Mouse (Mus musculus) heart, embryonic 16.5 days (tissue): Measurements from ENCODE around the gene Icam4. TPM values are rescaled to one million over a fixed set of nuclear protein-coding genes. Genes with fewer than 3 reads are reported as not detected.
"Not testable (repeated sequence)": the region's sequence is repeated elsewhere in the genome, so short reads cannot be mapped to it uniquely, and the experiment has no call there.

Experiments
- ATAC-seq: fragments of 200-750 bp; cut with Nextera tagmentation; replicated peaks from 2 replicates; pipeline ENCODE4 v1.8.0; 2017; ENCODE audit warnings: moderate number of reproducible peaks; ENCODE audit not compliant: insufficient read depth, low FRiP score; ENCODE audit errors: extremely low read depth
- H3K27ac ChIP-seq: fragments of 300-500 bp; sonication (generic); 2 replicates; pipeline ENCODE4 v1.5.1; 2014; ENCODE audit warnings: mild to moderate bottlenecking, low read length, control low read depth, moderate library complexity
- H3K27me3 ChIP-seq: fragments of 300-500 bp; sonication (generic); 2 replicates; pipeline ENCODE4 v1.6.1; 2014; ENCODE audit warnings: low read length, mixed read lengths; ENCODE audit not compliant: control insufficient read depth, insufficient read depth
- H3K36me3 ChIP-seq: fragments of 300-500 bp; sonication (generic); 2 replicates; pipeline ENCODE4 v1.6.1; 2014; ENCODE audit not compliant: control insufficient read depth, insufficient read depth
- H3K4me1 ChIP-seq: fragments of 300-500 bp; sonication (generic); 2 replicates; pipeline ENCODE4 v1.6.1; 2014; ENCODE audit warnings: low read length, mixed read lengths; ENCODE audit not compliant: control insufficient read depth, insufficient read depth
- H3K4me2 ChIP-seq: fragments of 300-500 bp; sonication (generic); 2 replicates; pipeline ENCODE4 v1.6.1; 2014; ENCODE audit warnings: low read depth, mild to moderate bottlenecking, control low read depth, low read length
- H3K4me3 ChIP-seq: fragments of 300-500 bp; sonication (generic); 2 replicates; pipeline ENCODE4 v1.5.1; 2014; ENCODE audit warnings: mild to moderate bottlenecking, control low read depth, low read length
- H3K9ac ChIP-seq: fragments of 300-500 bp; sonication (generic); 2 replicates; pipeline ENCODE4 v1.6.1; 2014; ENCODE audit warnings: low read length, control low read depth
- H3K9me3 ChIP-seq: fragments of 300-500 bp; sonication (generic); replicated peaks from 2 replicates; pipeline ENCODE4 v1.6.1; 2016; ENCODE audit warnings: low read length; ENCODE audit not compliant: control insufficient read depth
- WGBS: fragments of 180-500 bp; shearing (Covaris S2); extraction: QIAGEN DNeasy Blood & Tissue Kit; methylation state at CpG from one replicate; pipeline ENCODE4 v1.1.7; 2014; 5-methylcytosine and 5-hydroxymethylcytosine counted together
- polyA plus RNA-seq: library from polyadenylated mRNA; unstranded; fragments of >200 nt; fragmentation: Nextera tagmentation; extraction: Ambion mirVana; gene quantifications from 2 replicates; pipeline ENCODE4 v1.2.1, GENCODE M21; 2015

Icam4 gene
- polyA plus RNA-seq, 1 experiment from 2014 or later = 2.0 TPM

- 34% methylated on average over 9 of the region's 9 CpGs for WGBS
- H3K4me1 ChIP-seq = peaks cover 39% of the 10 kb centered on the region
These were observed 6.4 kb downstream of the Icam4 start for GRCm38 (mm10) chr9:21035586-21035985.

DNA sequence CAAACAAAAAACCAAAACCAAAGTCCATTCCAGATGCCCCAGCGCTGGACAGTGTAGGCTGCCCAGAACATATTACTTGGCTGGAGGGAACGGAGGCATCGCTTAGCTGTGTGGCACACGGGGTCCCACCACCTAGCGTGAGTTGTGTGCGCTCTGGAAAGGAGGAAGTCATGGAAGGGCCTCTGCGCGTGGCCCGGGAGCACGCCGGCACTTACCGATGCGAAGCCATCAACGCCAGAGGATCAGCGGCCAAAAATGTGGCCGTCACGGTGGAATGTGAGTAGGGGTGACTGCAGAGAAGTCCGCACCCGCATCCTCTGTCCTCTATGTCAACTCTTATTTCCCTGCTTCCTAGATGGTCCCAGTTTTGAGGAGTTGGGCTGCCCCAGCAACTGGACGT lies 7.0 kb downstream of the Icam4 start:
- Histone ChIP-seq H3K4me3 (peak overlapping the region; percentile 6; the same call in 1 of the 2 replicates), H3K27me3 (peaks cover 65% of the 10 kb centered on the region), H3K4me1 (peaks cover 33% of the 10 kb centered on the region), H3K9ac (no peak overlapping the region), H3K27ac (no peak overlapping the region), H3K36me3 (no peaks in the 10 kb centered on the region), H3K4me2 (peak overlapping the region; percentile 71; the same call in 1 of the 2 replicates), H3K9me3 (no peaks in the 10 kb centered on the region)
- no peak for ATAC-seq
- WGBS = 12% methylated on average over 20 of the region's 20 CpGs

More at GRCm38 (mm10) chr9:21035586-21035985, 6.4 kb downstream of the Icam4 start:
- H3K27me3 ChIP-seq = peaks cover 65% of the 10 kb centered on the region
- no peak for ATAC-seq
- no peak overlapping the region for H3K4me3 ChIP-seq
- H3K4me2 ChIP-seq = no peak overlapping the region
- H3K36me3 ChIP-seq = no peaks in the 10 kb centered on the region
- no peak overlapping the region for H3K27ac ChIP-seq
- no peak overlapping the region for H3K9ac ChIP-seq
- H3K9me3 ChIP-seq = no peaks in the 10 kb centered on the region

DNA sequence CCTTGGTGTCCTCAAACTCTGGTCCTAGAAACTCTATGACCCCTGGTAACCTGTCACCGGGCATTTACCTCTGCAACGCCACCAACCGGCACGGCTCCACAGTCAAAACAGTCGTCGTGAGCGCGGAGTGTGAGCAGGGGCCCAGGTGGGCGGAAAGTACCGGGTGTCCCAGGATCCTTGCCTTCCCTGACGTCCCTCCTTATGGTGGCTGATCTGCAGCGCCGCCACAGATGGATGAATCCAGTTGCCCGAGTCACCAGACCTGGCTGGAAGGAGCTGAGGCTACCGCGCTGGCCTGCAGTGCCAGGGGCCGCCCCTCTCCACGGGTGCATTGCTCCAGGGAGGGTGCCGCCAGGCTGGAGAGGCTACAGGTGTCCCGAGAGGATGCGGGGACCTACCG lies 7.5 kb downstream of the Icam4 start:
- peaks cover 31% of the 10 kb centered on the region for H3K4me1 ChIP-seq

DNA sequence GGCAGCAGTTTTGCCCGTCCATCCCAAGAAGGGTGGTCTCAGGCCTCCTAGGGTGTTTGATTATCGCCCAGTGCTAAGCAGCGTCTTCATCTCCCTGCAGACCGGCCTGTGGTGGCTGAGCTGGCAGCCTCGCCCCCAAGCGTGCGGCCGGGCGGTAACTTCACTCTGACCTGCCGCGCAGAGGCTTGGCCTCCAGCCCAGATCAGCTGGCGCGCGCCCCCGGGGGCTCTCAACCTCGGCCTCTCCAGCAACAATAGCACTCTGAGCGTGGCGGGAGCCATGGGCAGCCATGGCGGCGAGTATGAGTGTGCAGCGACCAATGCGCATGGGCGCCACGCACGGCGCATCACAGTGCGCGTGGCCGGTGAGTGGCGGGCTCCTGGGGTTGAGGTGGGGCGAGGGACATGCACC lies 8.3 kb downstream of the Icam4 start:
- peak overlapping the region; percentile 34 for H3K4me3 ChIP-seq
- H3K27me3 ChIP-seq = peaks cover 55% of the 10 kb centered on the region
- H3K4me1 ChIP-seq = peaks cover 25% of the 10 kb centered on the region
- ATAC-seq = peak; percentile 67
- peak overlapping the region; percentile 71 for H3K4me2 ChIP-seq
- 2% methylated on average over 31 of the region's 31 CpGs for WGBS
- H3K9ac ChIP-seq = peak overlapping the region; percentile 60
- no peaks in the 10 kb centered on the region for H3K9me3 ChIP-seq
- peak overlapping the region; percentile 52; the same call in 1 of the 2 replicates for H3K27ac ChIP-seq
- no peaks in the 10 kb centered on the region for H3K36me3 ChIP-seq

More for the DNA sequence above, 7.5 kb downstream of the Icam4 start:
- H3K9ac ChIP-seq = no peak overlapping the region
- no peak for ATAC-seq
- H3K36me3 ChIP-seq = no peaks in the 10 kb centered on the region
- H3K9me3 ChIP-seq = no peaks in the 10 kb centered on the region
- WGBS = 3% methylated on average over 22 of the region's 22 CpGs
- H3K4me2 ChIP-seq = peak overlapping the region; percentile 71
- H3K27ac ChIP-seq = no peak overlapping the region
- H3K27me3 ChIP-seq = peaks cover 64% of the 10 kb centered on the region
- H3K4me3 ChIP-seq = no peak overlapping the region; the same call in none of the 2 replicates

GRCm38 (mm10) chr9:21039779-21040178 lies 10.6 kb downstream of the Icam4 start:
- Histone ChIP-seq H3K36me3 (no peaks in the 10 kb centered on the region), H3K4me2 (no peak overlapping the region), H3K27ac (no peak overlapping the region), H3K27me3 (peaks cover 36% of the 10 kb centered on the region), H3K9me3 (no peaks in the 10 kb centered on the region), H3K4me1 (peaks cover 13% of the 10 kb centered on the region), H3K9ac (no peak overlapping the region), H3K4me3 (no peak overlapping the region)
- 79% methylated on average over 3 of the region's 3 CpGs for WGBS
- no peak for ATAC-seq

GRCm38 (mm10) chr9:21041308-21041707 lies 12.1 kb downstream of the Icam4 start:
- H3K4me1 ChIP-seq = peaks cover 13% of the 10 kb centered on the region
- 56% methylated on average over 4 of the region's 4 CpGs for WGBS
- no peak overlapping the region for H3K4me2 ChIP-seq
- no peak overlapping the region for H3K9ac ChIP-seq
- H3K4me3 ChIP-seq = no peak overlapping the region
- no peaks in the 10 kb centered on the region for H3K9me3 ChIP-seq
- no peak for ATAC-seq
- H3K36me3 ChIP-seq = no peaks in the 10 kb centered on the region
- no peak overlapping the region for H3K27ac ChIP-seq
- H3K27me3 ChIP-seq = peaks cover 21% of the 10 kb centered on the region

DNA sequence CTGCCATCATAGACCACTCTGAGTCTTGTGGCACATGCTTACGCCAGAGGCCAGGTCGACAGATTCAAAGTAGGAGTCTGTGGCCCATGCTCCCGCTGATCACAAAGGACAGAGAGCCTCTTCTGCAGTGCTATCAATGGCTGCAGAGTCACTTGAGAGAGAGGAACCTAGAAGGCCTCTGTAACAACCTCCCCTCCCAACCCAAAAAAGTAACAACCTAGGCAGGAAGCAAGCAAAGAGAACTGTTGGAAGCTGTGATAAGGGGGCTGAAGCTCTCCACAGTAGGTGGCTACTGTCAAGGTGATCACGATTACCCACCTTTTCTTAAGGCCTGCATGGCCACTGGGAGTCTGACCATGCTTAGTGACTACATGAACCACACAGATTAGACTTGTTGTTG lies 14.4 kb downstream of the Icam4 start:
- WGBS = 75% methylated on average over 4 of the region's 4 CpGs

DNA sequence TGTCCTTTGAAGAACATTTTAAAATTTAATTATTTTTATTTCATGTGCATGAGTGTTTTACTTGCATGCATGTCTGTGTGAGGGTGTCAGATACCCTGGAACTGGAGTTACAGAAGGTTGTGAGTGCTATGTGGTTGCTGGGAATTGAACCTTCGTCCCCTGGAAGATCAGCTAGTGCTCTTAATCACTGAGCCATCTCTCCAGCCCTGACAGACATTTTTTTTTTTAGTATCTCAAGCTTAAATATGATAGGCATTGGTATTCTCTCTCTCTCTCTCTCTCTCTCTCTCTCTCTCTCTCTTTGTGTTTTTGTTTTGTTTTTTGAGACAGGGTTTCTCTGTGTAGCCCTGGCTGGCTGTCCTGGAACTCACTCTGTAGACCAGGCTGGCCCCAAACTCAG lies 15.6 kb downstream of the Icam4 start:
- H3K4me2 ChIP-seq, H3K9me3 ChIP-seq, H3K9ac ChIP-seq, H3K36me3 ChIP-seq, H3K27ac ChIP-seq, ATAC-seq, H3K4me3 ChIP-seq, H3K27me3 ChIP-seq, H3K4me1 ChIP-seq: not testable (repeated sequence)
- WGBS = 62% methylated on average over 1 of the region's 1 CpGs

More for the DNA sequence above, 14.4 kb downstream of the Icam4 start:
- H3K27ac ChIP-seq = no peak overlapping the region
- no peaks in the 10 kb centered on the region for H3K9me3 ChIP-seq
- no peaks in the 10 kb centered on the region for H3K4me1 ChIP-seq
- H3K36me3 ChIP-seq = no peaks in the 10 kb centered on the region
- H3K9ac ChIP-seq = no peak overlapping the region
- H3K4me3 ChIP-seq = no peak overlapping the region
- no peak overlapping the region for H3K4me2 ChIP-seq
- ATAC-seq = no peak
- peaks cover under 1% of the 10 kb centered on the region; the same call in 1 of the 2 replicates for H3K27me3 ChIP-seq

GRCm38 (mm10) chr9:21045235-21045634 lies 16.1 kb downstream of the Icam4 start:
- no peaks in the 10 kb centered on the region for H3K4me1 ChIP-seq
- no peak overlapping the region for H3K4me3 ChIP-seq
- H3K27ac ChIP-seq = no peak overlapping the region
- 68% methylated on average over 3 of the region's 3 CpGs for WGBS
- no peaks in the 10 kb centered on the region for H3K27me3 ChIP-seq
- no peaks in the 10 kb centered on the region for H3K9me3 ChIP-seq
- H3K36me3 ChIP-seq = no peaks in the 10 kb centered on the region
- no peak for ATAC-seq
- no peak overlapping the region for H3K9ac ChIP-seq
- no peak overlapping the region for H3K4me2 ChIP-seq
